Mouse (Mus musculus): ENCODE measurements around the gene Nfkbib.

- TF ChIP-seq MAFK (IDR thresholded peaks at IDR 0.05; ENCODE audit: insufficient replicate concordance, low read length) (no peak), ETS1 (conservative IDR thresholded peaks at IDR 0.05; ENCODE audit: low read depth, low read length) (no peak), CTCF (conservative IDR thresholded peaks at IDR 0.05 in 1 of 2, IDR thresholded peaks at IDR 0.05 in 1 of 2; ENCODE audit: low read depth in 2 of 2, low read length in 2 of 2) (no peak)
These were observed 3.0 kb upstream of the Nfkbib start for GRCm38 (mm10) chr7:28770309-28770708.
